Mouse (Mus musculus) embryonic fibroblast, embryonic 13.5 days (primary cell): ENCODE data around the gene Akap2.

Experiments used
- CTCF ChIP-seq: IDR thresholded peaks from 2 replicates; pipeline ENCODE4 v1.5.1; 2011; ENCODE audit warnings: mild to moderate bottlenecking, control low read depth, low read length, moderate library complexity, borderline replicate concordance; ENCODE audit not compliant: insufficient read depth
- POLR2A ChIP-seq: IDR thresholded peaks from 2 replicates; pipeline ENCODE4 v1.6.1; 2011; ENCODE audit warnings: low read depth, mild to moderate bottlenecking, control low read depth, low read length, moderate library complexity

GRCm38 (mm10) chr4:57672996-57673906 is 44.2 kb upstream of the Akap2 start:
- TF ChIP-seq POLR2A (no peak), CTCF (peak; percentile 84; the same call in 1 of the 2 replicates)
